ENCODE assay signal across 21 mouse cellular contexts in genomic region chr11:68570861-68571260, GRCm38 (mm10). TPM values are rescaled to one million over a fixed set of nuclear protein-coding genes. Genes with fewer than 3 reads are reported as not detected.
DNase-seq lines count a peak whose midpoint lies in the region; ATAC-seq and TF ChIP-seq lines count a peak whose summit lies in the region.
"Had no signal": no experiment of that assay in that cellular context is flagged by ENCODE, and none has a peak within 500 bp of the region (broad histone marks: within the 10 kb centered on the region; RNA-seq: fewer than 3 reads in every experiment).

No protein-coding gene starts in this region.

- DNase-seq in heart, adult 11 months: peak; percentile 93
- no peak for DNase-seq in heart, postnatal 14 days
- DNase-seq in lung, embryonic 14.5 days: peak; percentile 54
- DNase-seq in lung, adult 2 months: no peak
- DNase-seq in lung, postnatal 14 days: peak; percentile 21
- peak; percentile 63 for DNase-seq in lung, postnatal 36 days
- no peak for DNase-seq in frontal cortex, adult 2 months (ENCODE audit: extremely low spot score in 1 of 2, low spot score in 1 of 2)
- DNase-seq: adrenal gland, postnatal 10 days; cerebellum, adult 18-20 months; cerebellum, postnatal 10 days; forebrain, postnatal 0 days; gastrocnemius, postnatal 10 days; heart, postnatal 4 days had no signal

- WGBS in lung, embryonic 14.5 days: 63% methylated on average over 5 of the region's 5 CpGs
- 65% methylated on average over 5 of the region's 5 CpGs for WGBS in lung, adult 2 months

- no peak overlapping the region for H3K4me2 ChIP-seq in lung, embryonic 14.5 days
- H3K4me2 ChIP-seq: forebrain, embryonic 13.5 days; heart, embryonic 13.5 days; hindbrain, embryonic 12.5 days had no signal

- no peak overlapping the region for H3K9ac ChIP-seq in lung, embryonic 14.5 days
- H3K9ac ChIP-seq: forebrain, embryonic 13.5 days; forebrain, postnatal 0 days; heart, embryonic 13.5 days; hindbrain, embryonic 12.5 days had no signal

- no peak for TF ChIP-seq POLR2A in lung, adult 2 months (IDR thresholded peaks at IDR 0.05; ENCODE audit: borderline replicate concordance, extremely low read depth, low read depth, low read length)

- peaks cover 5% of the 10 kb centered on the region for H3K4me1 ChIP-seq in lung, embryonic 14.5 days (ENCODE audit: insufficient read depth)
- H3K4me1 ChIP-seq in lung, adult 2 months (ENCODE audit: control insufficient read depth, insufficient read depth, low read length): no peaks in the 10 kb centered on the region
- H3K4me1 ChIP-seq: hindbrain, embryonic 12.5 days had no signal

- H3K27me3 ChIP-seq in lung, embryonic 14.5 days (ENCODE audit: insufficient read depth, low read length): no peaks in the 10 kb centered on the region
- H3K27me3 ChIP-seq: heart, embryonic 13.5 days had no signal

- intact Hi-C loops in heart, postnatal 14 days (cut with DNase I): no loop called here

- no peaks in the 10 kb centered on the region for H3K9me3 ChIP-seq in lung, embryonic 14.5 days (ENCODE audit: low read depth, low read length)
- H3K9me3 ChIP-seq: embryonic facial prominence, embryonic 10.5 days; forebrain, embryonic 13.5 days; heart, embryonic 13.5 days; hindbrain, embryonic 12.5 days had no signal

- peak overlapping the region; percentile 38; the same call in 1 of the 2 replicates for H3K27ac ChIP-seq in lung, embryonic 14.5 days (ENCODE audit: low read depth)
- H3K27ac ChIP-seq: embryonic facial prominence, embryonic 10.5 days; forebrain, embryonic 13.5 days; heart, embryonic 13.5 days; hindbrain, embryonic 12.5 days had no signal

- ATAC-seq in lung, embryonic 14.5 days (ENCODE audit: insufficient read depth): no peak
- ATAC-seq: forebrain, embryonic 13.5 days; forebrain, postnatal 0 days; hindbrain, embryonic 16.5 days; inflammation-experienced regulatory T-cells, adult 6 months had no signal

- no peaks in the 10 kb centered on the region for H3K36me3 ChIP-seq in lung, embryonic 14.5 days (ENCODE audit: insufficient read depth)
- H3K36me3 ChIP-seq: embryonic facial prominence, embryonic 10.5 days; heart, embryonic 13.5 days; hindbrain, embryonic 12.5 days had no signal

- no peak for TF ChIP-seq CTCF in lung, embryonic 14.5 days (IDR thresholded peaks at IDR 0.05; ENCODE audit: low read depth)
- TF ChIP-seq CTCF in lung, adult 2 months (IDR thresholded peaks at IDR 0.05; ENCODE audit: insufficient read depth, low read length): no peak

- H3K4me3 ChIP-seq in lung, embryonic 14.5 days (ENCODE audit: low read depth, low read length): no peak overlapping the region
- H3K4me3 ChIP-seq in lung, adult 2 months (replicated peaks; ENCODE audit: extremely low read depth, low read depth, low read length): no peak overlapping the region
- H3K4me3 ChIP-seq: embryonic facial prominence, embryonic 10.5 days; forebrain, embryonic 13.5 days; heart, embryonic 13.5 days; hindbrain, embryonic 12.5 days had no signal

RNA-seq across cellular contexts. Expression of gene Mfsd6l, which starts 14.9 kb away (rescaled TPM):
- under 1 TPM; 0.24 to 0.43 TPM for total RNA-seq in heart, postnatal 14 days (2021)
- polyA plus RNA-seq in lung, embryonic 14.5 days (2014; fragmentation: Nextera tagmentation; extraction: Ambion mirVana): 1.5 TPM in 2 replicates
- polyA plus RNA-seq in lung, adult 2 months (2012; rRNA removed): 3.4 and 4.3 TPM in 2 replicates
- 0.08 TPM in 1 of 2 replicates, not detected in the other for polyA plus RNA-seq in frontal cortex, adult 2 months (2012; rRNA removed)
- total RNA-seq: granulocyte monocyte progenitor cell, adult 5-6 weeks had no signal
- polyA plus RNA-seq: forebrain, embryonic 13.5 days; heart, embryonic 13.5 days; inflammation-experienced regulatory T-cells, adult 6 months had no signal

RNA-seq across cellular contexts. Expression of gene Ccdc42, which starts 16.0 kb away (rescaled TPM):
- not detected for total RNA-seq in heart, postnatal 14 days (2021)
- polyA plus RNA-seq in lung, embryonic 14.5 days (2014; fragmentation: Nextera tagmentation; extraction: Ambion mirVana): 0.70 and 1.2 TPM in 2 replicates
- polyA plus RNA-seq in lung, adult 2 months (2012; rRNA removed): 5.0 and 8.5 TPM in 2 replicates
- polyA plus RNA-seq in frontal cortex, adult 2 months (2012; rRNA removed): 0.95 and 0.98 TPM in 2 replicates
- total RNA-seq: ES-E14; granulocyte monocyte progenitor cell, adult 5-6 weeks had no signal
- polyA plus RNA-seq: forebrain, embryonic 13.5 days; inflammation-experienced regulatory T-cells, adult 6 months had no signal

Comparison
In these comparisons a context has a peak if more than half of its experiments do, and no peak if none do; other contexts are left out.
1. DNase-seq: peak in heart, adult 11 months (single experiment), lung, embryonic 14.5 days (single experiment), lung, postnatal 14 days (single experiment) and lung, postnatal 36 days (single experiment); none in heart, postnatal 14 days (0 of 2), lung, adult 2 months (single experiment) and frontal cortex, adult 2 months (0 of 2).